Mouse (Mus musculus) layer of hippocampus, adult 11-12 months (tissue): ENCODE results near the gene Klhl21.
"Not testable (repeated sequence)": the region's sequence is repeated elsewhere in the genome, so short reads cannot be mapped to it uniquely, and the experiment has no call there.

Experiments used
- DNase-seq: peaks from one replicate; pipeline ENCODE4 v3.0.0; 2022; ENCODE audit warnings: low spot score

Klhl21 gene

GRCm38 (mm10) chr4:152021568-152022097, 13.0 kb downstream of the Klhl21 start:
- DNase-seq, result no peak

- DNase-seq, result no peak
Measured at GRCm38 (mm10) chr4:152022506-152022905, 13.9 kb downstream of the Klhl21 start.

DNA sequence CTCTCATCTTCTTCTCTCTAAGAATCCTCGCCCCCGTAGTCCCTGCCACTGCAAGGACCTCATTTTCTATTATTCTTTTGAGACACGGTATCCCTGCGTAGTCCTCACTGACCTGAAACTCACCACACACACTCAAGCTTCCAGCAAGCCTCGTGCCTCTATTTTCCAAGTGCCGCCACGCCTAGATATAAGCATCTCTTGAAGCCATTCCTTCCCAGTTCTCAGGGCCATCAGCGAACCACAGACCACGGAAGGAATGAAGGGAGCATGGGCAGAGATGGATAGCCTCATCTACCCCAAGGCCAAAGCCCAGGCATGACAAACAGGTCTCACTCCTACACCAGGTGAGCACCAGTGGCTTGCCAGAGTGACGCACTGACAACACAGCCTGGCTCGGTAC, 15.9 kb downstream of the Klhl21 start:
- DNase-seq, result no peak

DNA sequence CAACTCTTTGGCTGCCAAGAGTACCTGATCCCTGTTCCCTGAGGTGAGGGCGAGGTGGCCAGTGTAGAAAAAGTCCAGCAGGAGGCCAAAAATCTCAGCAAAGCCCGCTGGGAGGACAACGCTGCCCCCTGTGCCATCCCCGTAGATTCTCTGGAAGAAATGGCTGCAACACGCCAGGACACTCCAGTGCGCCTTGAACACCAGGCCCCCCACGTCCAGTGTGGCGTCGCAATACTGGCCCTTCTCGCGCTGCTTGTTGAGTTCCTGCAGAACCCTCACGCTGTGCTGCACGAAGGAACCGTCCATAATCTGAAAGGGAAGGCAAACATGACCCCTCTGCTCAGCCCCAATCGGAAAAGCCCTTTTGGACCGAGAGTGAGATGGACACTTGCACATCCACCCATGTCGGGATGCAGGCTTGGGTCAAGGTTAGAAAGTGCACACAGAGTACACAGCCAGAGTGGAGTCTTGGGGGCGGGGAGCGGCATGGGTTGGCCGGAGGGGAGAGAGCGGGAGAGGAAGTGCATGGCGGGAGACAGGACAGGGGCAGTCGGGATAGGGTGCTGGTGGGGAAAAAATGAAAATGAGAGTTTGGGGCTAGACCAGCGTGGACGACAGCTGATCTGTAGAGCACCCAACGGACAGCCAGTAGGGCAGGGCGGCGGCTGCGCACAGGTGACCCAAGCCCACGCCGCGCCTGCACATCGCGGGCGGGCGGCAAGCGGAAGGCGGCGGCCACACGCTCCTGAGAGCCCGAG, 18.3 kb downstream of the Klhl21 start:
- DNase-seq, result no peak

DNA sequence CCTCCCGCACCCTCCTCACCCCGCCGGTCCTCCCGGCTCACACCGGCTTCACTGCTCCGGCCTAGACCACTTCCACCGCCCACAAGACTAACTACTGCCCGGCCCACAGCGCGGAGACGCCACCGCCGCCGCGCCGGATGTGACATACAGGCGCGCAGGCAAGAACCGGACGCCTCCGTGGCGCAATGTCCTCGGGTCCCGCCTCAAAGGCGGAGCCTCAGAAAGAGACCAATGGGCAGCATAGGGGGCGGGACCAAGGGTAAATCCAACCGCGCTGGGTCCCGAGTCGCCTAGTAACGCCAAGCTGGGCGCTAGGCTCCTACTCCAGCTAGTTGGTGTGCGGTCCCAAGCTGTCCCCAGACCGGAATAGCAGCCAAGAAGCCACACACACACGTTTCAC, 18.9 kb downstream of the Klhl21 start, which contains the start of gene Zbtb48:
Gene Zbtb48 (minus strand): TSS at position 148 of the 400 bp plus-strand sequence.
- peak; percentile 97 for DNase-seq

GRCm38 (mm10) chr4:152028456-152028855, 19.9 kb downstream of the Klhl21 start:
- no peak for DNase-seq

DNA sequence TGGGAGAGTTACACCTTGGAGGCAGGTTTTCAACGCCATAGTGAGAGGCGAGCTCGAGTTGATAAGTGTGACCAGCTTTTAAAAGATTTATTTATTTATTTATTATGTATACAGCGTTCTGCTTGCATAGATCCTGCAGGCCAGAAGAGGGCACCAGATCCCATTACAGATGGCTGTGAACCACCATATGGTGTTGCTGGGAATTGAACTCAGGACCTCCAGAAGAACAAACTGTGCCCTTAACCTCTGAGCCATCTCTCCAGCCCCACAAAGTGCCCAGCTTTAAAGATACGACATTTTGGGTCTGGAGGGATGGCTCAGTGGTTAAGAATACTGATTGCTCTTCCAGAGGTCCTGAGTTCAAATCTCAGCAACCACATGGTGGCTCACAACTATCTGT, 20.5 kb downstream of the Klhl21 start:
- DNase-seq, result no peak

GRCm38 (mm10) chr4:152029997-152030396, 21.4 kb downstream of the Klhl21 start:
- no peak for DNase-seq

- no peak for DNase-seq
Measured at GRCm38 (mm10) chr4:152032922-152033321, 24.3 kb downstream of the Klhl21 start.

DNA sequence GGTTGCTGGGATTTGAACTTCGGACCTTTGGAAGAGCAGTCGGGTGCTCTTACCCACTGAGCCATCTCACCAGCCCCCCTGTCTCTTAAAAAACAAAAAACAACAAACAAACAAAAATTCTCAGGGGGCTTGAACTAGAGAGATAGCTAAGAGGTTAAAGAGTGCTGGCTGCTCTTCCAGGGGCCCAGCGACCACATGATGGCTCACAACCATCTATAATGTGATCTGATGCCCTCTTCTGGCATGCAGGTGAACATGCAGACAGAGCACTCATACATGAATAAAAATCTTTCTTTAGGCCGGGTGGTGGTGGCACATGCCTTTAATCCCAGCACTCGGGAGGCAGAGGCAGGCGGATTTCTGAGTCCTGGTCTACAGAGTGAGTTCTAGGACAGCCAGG, 27.9 kb downstream of the Klhl21 start:
- not testable (repeated sequence) for DNase-seq

GRCm38 (mm10) chr4:152038225-152038984, 29.8 kb downstream of the Klhl21 start, which contains the start of gene Tas1r1:
Gene Tas1r1 (minus strand): TSS chr4:152038568.
- DNase-seq, result no peak

GRCm38 (mm10) chr4:152038985-152039830, 30.6 kb downstream of the Klhl21 start, which contains the start of gene Nol9:
Gene Nol9 (plus strand): TSS chr4:152039321.
- DNase-seq, result peak; percentile 93

GRCm38 (mm10) chr4:152039831-152040310, 31.3 kb downstream of the Klhl21 start:
- no peak for DNase-seq

GRCm38 (mm10) chr4:152041924-152042641, 33.5 kb downstream of the Klhl21 start:
- DNase-seq, result no peak

DNA sequence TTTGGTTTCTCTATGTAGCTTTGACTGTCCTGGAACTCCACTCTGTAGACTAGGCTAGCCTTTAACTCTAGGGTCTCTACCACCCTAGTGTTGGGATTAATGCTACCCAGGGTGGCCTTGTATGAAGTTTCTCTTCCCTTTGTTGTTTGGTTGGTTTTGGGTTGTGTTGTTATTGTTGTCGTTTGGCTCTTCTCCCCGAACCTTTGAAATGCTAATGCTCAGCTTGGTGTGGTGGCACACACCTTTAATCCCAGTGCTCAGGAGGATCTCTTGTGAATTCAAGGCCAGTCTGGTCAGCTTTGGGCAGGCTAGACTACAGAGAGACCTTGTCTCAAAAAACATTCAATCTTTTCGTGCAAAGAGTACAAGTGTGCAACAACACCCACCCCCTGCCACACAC, 34.6 kb downstream of the Klhl21 start:
- DNase-seq, result no peak

DNA sequence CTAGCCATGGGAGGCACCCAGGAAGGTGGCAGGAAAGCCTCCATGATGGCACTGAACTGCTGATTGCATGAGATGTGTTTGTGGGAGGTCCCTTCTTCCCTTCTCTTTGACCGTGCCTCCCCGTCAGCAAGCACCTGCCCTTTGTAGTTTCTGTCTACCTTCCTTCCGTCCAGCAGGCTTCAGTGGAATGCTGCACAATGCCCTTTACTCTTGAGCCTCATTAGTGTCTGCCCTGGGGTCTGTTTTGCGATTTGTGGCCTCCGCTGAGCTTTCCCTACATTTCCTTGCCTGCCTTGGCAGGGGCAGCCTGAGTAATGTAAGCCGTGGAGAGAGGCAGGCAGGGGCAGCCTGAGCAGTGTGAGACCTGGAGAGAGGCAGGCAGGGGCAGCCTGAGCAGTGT, 36.0 kb downstream of the Klhl21 start:
- no peak for DNase-seq

- no peak for DNase-seq
Measured at GRCm38 (mm10) chr4:152062390-152063110, 53.9 kb downstream of the Klhl21 start.

- no peak for DNase-seq
Measured at GRCm38 (mm10) chr4:152067280-152067679, 58.7 kb downstream of the Klhl21 start.
